Mouse (Mus musculus): ENCODE measurements around the gene Vmn1r15.

The Vmn1r15 gene

GRCm38 (mm10) chr6:57257652-57258051, at the start of gene Vmn1r15:
Gene Vmn1r15, plus strand, starts transcription at chr6:57257952.
- in situ Hi-C loops (cut with MboI; ENCODE audit: unreplicated experiment in 2 of 2): no loop called here

DNA sequence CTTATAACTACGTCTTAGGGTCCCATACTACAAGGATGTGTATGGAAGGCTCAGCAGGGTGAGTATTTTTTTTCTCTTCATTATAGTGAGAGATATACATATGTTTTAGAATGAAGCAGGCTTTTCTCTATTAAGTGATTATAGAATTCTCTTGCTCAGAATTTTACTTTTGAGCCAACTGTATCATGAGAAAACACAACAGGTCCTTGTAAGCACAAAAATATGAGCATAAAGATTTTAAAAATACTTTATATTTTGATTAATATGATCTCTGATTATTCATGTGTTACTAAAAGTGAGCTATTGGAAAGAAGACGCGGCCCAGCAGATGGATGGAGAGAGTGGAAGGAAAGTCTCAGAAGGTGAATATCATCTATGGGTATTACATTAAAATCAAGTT, 26.4 kb upstream of the Vmn1r15 start, which contains the start of gene Vmn1r14:
TSS of gene Vmn1r14 (plus strand) at position 301 of the 400 bp plus-strand sequence.
- in situ Hi-C loops (cut with MboI; ENCODE audit: unreplicated experiment in 2 of 2): no loop called here

GRCm38 (mm10) chr6:57260990-57261389, 3.2 kb downstream of the Vmn1r15 start:
- in situ Hi-C loops (cut with MboI; ENCODE audit: unreplicated experiment in 2 of 2): no loop called here

DNA sequence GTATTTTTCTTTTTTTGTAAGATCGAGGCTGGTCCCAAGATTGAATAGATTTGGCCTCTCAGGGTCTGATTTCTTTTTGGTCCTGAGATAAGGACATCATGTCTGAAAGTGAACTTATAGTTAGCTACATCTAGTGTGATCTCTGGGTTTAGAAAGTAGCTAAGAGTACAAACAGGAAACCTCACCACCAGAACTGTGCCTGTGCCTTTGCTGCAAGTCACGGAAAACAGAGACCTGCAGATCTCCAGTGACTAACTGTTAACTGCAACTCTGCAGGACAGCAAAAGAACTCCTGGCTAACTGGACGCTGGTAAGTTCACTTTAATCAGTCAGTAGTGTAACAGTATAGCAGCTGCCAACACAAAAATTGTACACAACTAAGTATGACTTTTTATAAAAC, 14.1 kb downstream of the Vmn1r15 start:
- in situ Hi-C loops (cut with MboI; ENCODE audit: unreplicated experiment in 2 of 2): no loop called here

- in situ Hi-C loops (cut with MboI; ENCODE audit: unreplicated experiment in 2 of 2): no loop called here
These were observed 14.8 kb downstream of the Vmn1r15 start for GRCm38 (mm10) chr6:57272517-57272916.

GRCm38 (mm10) chr6:57278952-57279351, 21.2 kb downstream of the Vmn1r15 start:
- in situ Hi-C loops (cut with MboI; ENCODE audit: unreplicated experiment in 2 of 2): no loop called here
